Mouse (Mus musculus) midbrain, embryonic 13.5 days (tissue): ENCODE results near the gene Afdn. TPM values are rescaled to one million over a fixed set of nuclear protein-coding genes. Genes with fewer than 3 reads are reported as not detected.

Experiments used
- ATAC-seq: fragments of 200-750 bp; cut with Nextera tagmentation; 2 replicates; pipeline ENCODE4 v1.8.0; 2017; ENCODE audit warnings: mild to moderate bottlenecking, moderate TSS enrichment, moderate library complexity
- H3K27ac ChIP-seq: fragments of 300-500 bp; sonication (generic); 2 replicates; pipeline ENCODE4 v1.5.1; 2015; ENCODE audit warnings: inconsistent platforms, mild to moderate bottlenecking, moderate library complexity
- H3K27me3 ChIP-seq: fragments of 300-500 bp; sonication (generic); 2 replicates; pipeline ENCODE4 v1.6.1; 2015; ENCODE audit warnings: mild to moderate bottlenecking, inconsistent platforms
- H3K36me3 ChIP-seq: fragments of 300-500 bp; sonication (generic); 2 replicates; pipeline ENCODE4 v1.6.1; 2015; ENCODE audit warnings: mild to moderate bottlenecking, inconsistent platforms
- H3K4me1 ChIP-seq: fragments of 300-500 bp; sonication (generic); replicated peaks from 2 replicates; pipeline ENCODE4 v1.6.1; 2015; ENCODE audit warnings: inconsistent platforms
- H3K4me2 ChIP-seq: fragments of 300-500 bp; sonication (generic); replicated peaks from 2 replicates; pipeline ENCODE4 v1.6.1; 2015; ENCODE audit warnings: moderate library complexity, mild to moderate bottlenecking, inconsistent platforms
- H3K4me3 ChIP-seq: fragments of 300-500 bp; sonication (generic); replicated peaks from 2 replicates; pipeline ENCODE4 v1.5.1; 2015; ENCODE audit warnings: mild to moderate bottlenecking, inconsistent platforms
- H3K9ac ChIP-seq: fragments of 300-500 bp; sonication (generic); replicated peaks from 2 replicates; pipeline ENCODE4 v1.6.1; 2015; ENCODE audit warnings: mild to moderate bottlenecking, inconsistent platforms
- H3K9me3 ChIP-seq: fragments of 300-500 bp; sonication (generic); 2 replicates; pipeline ENCODE4 v1.6.1; 2016; ENCODE audit warnings: mild to moderate bottlenecking, inconsistent platforms
- WGBS: fragments of 180-500 bp; shearing (Covaris S2); methylation state at CpG from one replicate; pipeline ENCODE4 v1.1.7; 2015; 5-methylcytosine and 5-hydroxymethylcytosine counted together
- polyA plus RNA-seq: library from polyadenylated mRNA; unstranded; fragments of >200 nt; fragmentation: Nextera tagmentation; extraction: Ambion mirVana; gene quantifications from 2 replicates; pipeline ENCODE4 v1.2.1, GENCODE M21; 2015

Gene Afdn
- polyA plus RNA-seq, 1 experiment from 2014 or later = 165 TPM

DNA sequence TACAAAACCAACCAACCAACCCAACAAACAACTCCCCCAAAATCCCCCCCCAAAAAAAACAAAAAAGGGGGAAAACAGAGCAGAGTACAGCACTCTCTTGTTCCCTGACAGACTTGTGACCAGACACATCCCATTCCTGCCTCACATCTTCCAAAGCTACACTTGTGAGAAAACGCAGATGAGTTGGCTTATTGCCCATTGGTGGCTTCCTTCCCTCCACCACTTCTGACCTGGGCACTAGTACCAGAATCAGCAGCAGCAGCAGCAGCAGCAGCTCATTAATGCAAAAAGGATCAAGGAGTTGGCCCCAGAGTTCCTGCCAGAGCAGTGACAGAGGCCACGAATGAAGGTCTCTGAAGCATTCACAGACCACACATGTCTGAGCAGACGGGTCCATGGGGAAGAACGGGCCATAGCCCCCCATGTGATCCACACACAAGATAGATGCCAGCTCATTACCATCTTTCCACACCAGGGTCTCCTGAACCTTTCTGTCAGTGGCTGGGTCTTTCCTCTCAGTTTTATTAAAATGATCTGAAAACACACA is 35.3 kb upstream of the Afdn start:
- no peaks in the 10 kb centered on the region for H3K36me3 ChIP-seq
- peaks cover 31% of the 10 kb centered on the region for H3K4me1 ChIP-seq
- no peak overlapping the region for H3K4me2 ChIP-seq
- 38% methylated on average over 4 of the region's 4 CpGs for WGBS
- H3K27ac ChIP-seq = peak overlapping the region; percentile 32; the same call in 1 of the 2 replicates
- H3K27me3 ChIP-seq = no peaks in the 10 kb centered on the region
- no peak overlapping the region for H3K4me3 ChIP-seq
- no peak overlapping the region for H3K9ac ChIP-seq
- H3K9me3 ChIP-seq = no peaks in the 10 kb centered on the region
- no peak for ATAC-seq

DNA sequence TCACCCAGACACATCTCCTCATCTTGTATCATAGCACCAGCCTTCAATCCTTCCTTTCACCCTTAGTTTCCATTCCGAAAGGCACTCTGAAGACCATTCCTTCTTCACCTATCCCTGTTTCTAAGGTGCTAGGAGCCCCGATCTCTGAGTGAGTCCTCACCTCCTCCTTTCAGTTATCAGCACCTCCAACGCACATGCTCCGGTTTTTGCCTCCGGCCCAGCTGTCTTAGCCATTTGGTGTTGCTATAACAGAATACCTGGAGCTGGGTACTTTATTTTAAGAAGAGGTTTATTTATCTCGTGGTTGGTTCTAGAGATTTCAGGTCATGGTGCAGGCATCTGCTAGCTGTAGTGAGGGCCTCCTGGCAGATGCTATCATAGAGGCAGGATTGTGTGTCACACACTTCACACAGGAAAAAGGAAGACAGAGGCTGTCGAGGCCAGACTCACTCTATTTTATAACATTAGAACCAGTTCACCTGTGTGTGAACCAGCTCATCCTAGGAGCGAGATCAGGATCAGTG is 33.4 kb upstream of the Afdn start:
- Histone ChIP-seq H3K36me3 (no peaks in the 10 kb centered on the region), H3K27me3 (no peaks in the 10 kb centered on the region), H3K9me3 (no peaks in the 10 kb centered on the region), H3K9ac (no peak overlapping the region), H3K4me1 (peaks cover 28% of the 10 kb centered on the region), H3K27ac (no peak overlapping the region), H3K4me3 (no peak overlapping the region), H3K4me2 (no peak overlapping the region)
- WGBS = 94% methylated on average over 8 of the region's 8 CpGs
- ATAC-seq = no peak

GRCm38 (mm10) chr17:13730980-13731726 is 29.2 kb upstream of the Afdn start:
- Histone ChIP-seq H3K27ac (no peak overlapping the region), H3K4me1 (peaks cover 5% of the 10 kb centered on the region; the same call in 1 of the 2 replicates), H3K4me2 (no peak overlapping the region), H3K9me3 (no peaks in the 10 kb centered on the region), H3K27me3 (no peaks in the 10 kb centered on the region), H3K9ac (no peak overlapping the region), H3K4me3 (no peak overlapping the region), H3K36me3 (no peaks in the 10 kb centered on the region)
- ATAC-seq = no peak
- WGBS = 94% methylated on average over 6 of the region's 6 CpGs

DNA sequence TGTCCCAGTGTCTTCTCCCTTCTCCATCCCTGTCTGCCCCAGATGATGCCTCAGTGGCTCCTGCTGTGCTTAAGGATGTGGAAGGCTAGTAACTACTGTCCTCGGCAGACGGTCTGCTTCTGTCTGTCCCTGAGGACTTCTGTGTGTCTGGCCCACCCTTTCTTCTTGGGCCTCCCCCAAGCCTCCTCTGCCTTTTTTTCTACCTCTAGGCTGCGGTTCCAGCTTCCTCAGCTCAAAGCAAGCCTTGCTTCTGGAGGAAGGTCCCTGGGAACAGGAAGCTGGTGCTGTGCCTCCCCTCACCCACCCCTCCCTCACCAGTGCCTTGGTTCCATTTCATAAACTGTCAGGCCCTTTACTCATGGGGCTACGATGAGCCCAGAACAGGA is 28.6 kb upstream of the Afdn start:
- H3K27ac ChIP-seq = no peak overlapping the region
- no peak overlapping the region for H3K4me2 ChIP-seq
- no peaks in the 10 kb centered on the region for H3K9me3 ChIP-seq
- no peak overlapping the region for H3K4me3 ChIP-seq
- H3K9ac ChIP-seq = no peak overlapping the region
- no peaks in the 10 kb centered on the region for H3K36me3 ChIP-seq
- ATAC-seq = no peak
- no peaks in the 10 kb centered on the region for H3K27me3 ChIP-seq
- 78% methylated on average over 4 of the region's 4 CpGs for WGBS
- peaks cover 5% of the 10 kb centered on the region; the same call in 1 of the 2 replicates for H3K4me1 ChIP-seq

- 56% methylated on average over 8 of the region's 8 CpGs for WGBS
- Histone ChIP-seq H3K4me3 (no peak overlapping the region), H3K4me1 (peaks cover 10% of the 10 kb centered on the region; the same call in 1 of the 2 replicates), H3K36me3 (no peaks in the 10 kb centered on the region), H3K4me2 (no peak overlapping the region), H3K27ac (no peak overlapping the region), H3K9ac (no peak overlapping the region), H3K9me3 (no peaks in the 10 kb centered on the region), H3K27me3 (no peaks in the 10 kb centered on the region)
- no peak for ATAC-seq
Observed at GRCm38 (mm10) chr17:13732685-13733084, 27.7 kb upstream of the Afdn start.

- H3K4me3 ChIP-seq = no peak overlapping the region
- H3K36me3 ChIP-seq = no peaks in the 10 kb centered on the region
- no peaks in the 10 kb centered on the region for H3K9me3 ChIP-seq
- H3K27ac ChIP-seq = no peak overlapping the region
- ATAC-seq = no peak
- no peaks in the 10 kb centered on the region for H3K27me3 ChIP-seq
- peaks cover 12% of the 10 kb centered on the region; the same call in 1 of the 2 replicates for H3K4me1 ChIP-seq
- WGBS = 96% methylated on average over 5 of the region's 5 CpGs
- no peak overlapping the region for H3K9ac ChIP-seq
- H3K4me2 ChIP-seq = no peak overlapping the region
Observed at GRCm38 (mm10) chr17:13733971-13734370, 26.4 kb upstream of the Afdn start.

- ATAC-seq = no peak
- Histone ChIP-seq H3K9me3 (no peaks in the 10 kb centered on the region), H3K27ac (no peak overlapping the region), H3K4me3 (no peak overlapping the region), H3K9ac (no peak overlapping the region), H3K36me3 (no peaks in the 10 kb centered on the region), H3K4me1 (peaks cover 12% of the 10 kb centered on the region; the same call in 1 of the 2 replicates), H3K4me2 (no peak overlapping the region), H3K27me3 (no peaks in the 10 kb centered on the region)
- WGBS = 85% methylated on average over 5 of the region's 5 CpGs
Observed at GRCm38 (mm10) chr17:13735057-13735456, 25.3 kb upstream of the Afdn start.

DNA sequence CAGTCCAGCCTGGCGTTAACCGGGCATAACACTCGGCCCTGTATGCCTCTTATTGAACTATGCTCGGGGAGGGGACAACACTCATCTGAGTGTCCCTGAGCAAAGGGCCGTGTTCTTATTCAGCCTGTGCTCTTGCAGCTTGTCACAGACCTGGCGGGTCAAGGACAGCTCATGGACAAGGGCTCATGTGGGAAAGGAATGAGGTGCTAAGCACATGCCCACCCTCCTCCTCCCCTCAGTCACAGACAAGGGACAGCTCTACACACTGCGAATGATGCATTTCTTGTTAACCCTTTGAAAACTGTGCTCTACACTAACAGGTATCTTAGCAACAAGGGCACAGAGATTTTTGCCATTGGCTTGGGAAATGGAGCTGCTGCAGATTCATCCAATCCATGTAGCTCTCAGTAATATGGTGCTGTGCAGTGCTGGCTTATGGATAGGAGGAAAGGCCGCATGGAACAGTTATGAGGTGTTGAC is 24.5 kb upstream of the Afdn start:
- Histone ChIP-seq H3K4me2 (no peak overlapping the region), H3K9me3 (no peaks in the 10 kb centered on the region), H3K4me1 (peaks cover 12% of the 10 kb centered on the region; the same call in 1 of the 2 replicates), H3K4me3 (no peak overlapping the region), H3K36me3 (no peaks in the 10 kb centered on the region), H3K27me3 (no peaks in the 10 kb centered on the region), H3K27ac (no peak overlapping the region), H3K9ac (no peak overlapping the region)
- whole genome bisulfite sequencing = 71% methylated on average over 8 of the region's 8 CpGs
- peak; percentile 70; the same call in 1 of the 2 replicates for ATAC-seq

DNA sequence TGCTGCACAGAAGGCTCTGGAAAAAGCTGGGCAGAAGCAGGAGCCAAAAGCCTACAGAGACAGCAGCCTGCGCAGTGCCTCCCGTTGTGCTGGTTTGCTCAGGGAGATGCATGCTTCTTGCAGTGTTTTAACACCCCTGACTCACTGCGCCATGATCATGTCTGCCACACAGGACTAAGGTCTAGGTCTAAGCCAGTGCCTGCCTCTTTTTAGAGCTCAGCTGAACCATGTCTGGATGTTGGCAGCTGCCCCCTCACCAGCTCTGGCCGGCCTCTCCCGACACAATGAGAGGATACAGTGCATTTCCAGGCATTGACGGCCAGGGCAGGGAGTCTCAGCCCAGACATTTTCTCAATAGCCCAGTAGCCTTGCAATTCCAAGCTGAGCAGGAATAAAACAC is 23.0 kb upstream of the Afdn start:
- ATAC-seq = peak; percentile 53
- no peaks in the 10 kb centered on the region for H3K9me3 ChIP-seq
- no peak overlapping the region for H3K4me3 ChIP-seq
- no peaks in the 10 kb centered on the region for H3K27me3 ChIP-seq
- no peak overlapping the region for H3K9ac ChIP-seq
- 0 out of 2 replicates have a peak overlapping the region, but pooled peaks have one; percentile 30 for H3K27ac ChIP-seq
- 59% methylated on average over 6 of the region's 6 CpGs for WGBS
- H3K36me3 ChIP-seq = no peaks in the 10 kb centered on the region
- H3K4me2 ChIP-seq = no peak overlapping the region
- H3K4me1 ChIP-seq = peaks cover 15% of the 10 kb centered on the region

- no peak for ATAC-seq
Observed at GRCm38 (mm10) chr17:13738121-13738776, 22.1 kb upstream of the Afdn start.

GRCm38 (mm10) chr17:13738916-13739315 is 21.4 kb upstream of the Afdn start:
- H3K27me3 ChIP-seq = no peaks in the 10 kb centered on the region
- H3K4me1 ChIP-seq = peaks cover 30% of the 10 kb centered on the region
- H3K36me3 ChIP-seq = no peaks in the 10 kb centered on the region
- H3K4me3 ChIP-seq = no peak overlapping the region
- ATAC-seq = no peak
- no peaks in the 10 kb centered on the region for H3K9me3 ChIP-seq
- H3K27ac ChIP-seq = no peak overlapping the region
- H3K4me2 ChIP-seq = no peak overlapping the region
- 98% methylated on average over 2 of the region's 2 CpGs for WGBS
- no peak overlapping the region for H3K9ac ChIP-seq

More at GRCm38 (mm10) chr17:13738121-13738776, 22.1 kb upstream of the Afdn start:
- Histone ChIP-seq H3K27me3 (no peaks in the 10 kb centered on the region), H3K27ac (0 out of 2 replicates have a peak overlapping the region, but pooled peaks have one; percentile 19), H3K9ac (no peak overlapping the region), H3K4me1 (peaks cover 24% of the 10 kb centered on the region), H3K9me3 (no peaks in the 10 kb centered on the region), H3K4me3 (no peak overlapping the region), H3K36me3 (no peaks in the 10 kb centered on the region), H3K4me2 (no peak overlapping the region)
- WGBS = 78% methylated on average over 7 of the region's 7 CpGs

DNA sequence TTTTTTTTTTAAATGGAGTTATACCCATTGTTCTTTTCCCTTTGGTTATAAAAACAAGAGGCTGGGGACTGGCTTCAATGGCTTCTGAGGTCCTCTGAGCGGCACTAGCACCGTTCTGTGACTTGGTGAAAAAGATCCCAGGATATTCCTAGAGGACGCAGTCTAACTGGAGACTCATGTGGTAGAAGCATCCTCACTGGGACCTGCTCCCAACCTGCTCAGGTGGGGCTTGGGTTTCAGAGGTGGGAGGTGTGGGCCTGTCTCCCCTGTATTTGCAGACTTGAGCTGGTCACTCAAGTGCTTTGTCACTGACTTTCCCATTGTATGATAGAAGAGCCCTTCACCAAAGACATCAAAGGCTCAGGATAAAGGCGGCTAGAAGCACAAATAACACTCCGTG is 20.4 kb upstream of the Afdn start:
- Histone ChIP-seq H3K27ac (no peak overlapping the region), H3K4me2 (no peak overlapping the region), H3K36me3 (no peaks in the 10 kb centered on the region), H3K4me1 (peaks cover 37% of the 10 kb centered on the region), H3K9ac (no peak overlapping the region), H3K27me3 (no peaks in the 10 kb centered on the region), H3K4me3 (no peak overlapping the region), H3K9me3 (no peaks in the 10 kb centered on the region)
- WGBS = 56% methylated on average over 5 of the region's 5 CpGs
- no peak for ATAC-seq
